Mouse (Mus musculus) hindbrain, postnatal 0 days (tissue): ENCODE results near the gene Cbr2. TPM values are rescaled to one million over a fixed set of nuclear protein-coding genes. Genes with fewer than 3 reads are reported as not detected.

ENCODE experiments used
- ATAC-seq: fragments of 200-750 bp; cut with Nextera tagmentation; 2 replicates; pipeline ENCODE4 v1.8.0; 2017; ENCODE audit warnings: mild to moderate bottlenecking, moderate TSS enrichment, moderate library complexity
- DNase-seq: peaks from one replicate; pipeline ENCODE4 v3.0.0-alpha.2; 2015; ENCODE audit warnings: low spot score
- H3K27ac ChIP-seq: fragments of 300-500 bp; sonication (generic); 2 replicates; pipeline ENCODE4 v1.5.1; 2014; ENCODE audit warnings: mild to moderate bottlenecking
- H3K27me3 ChIP-seq: fragments of 300-500 bp; sonication (generic); 2 replicates; pipeline ENCODE4 v1.6.1; 2014; ENCODE audit warnings: low read length, mixed read lengths; ENCODE audit not compliant: insufficient read depth
- H3K36me3 ChIP-seq: fragments of 300-500 bp; sonication (generic); 2 replicates; pipeline ENCODE4 v1.6.1; 2014; ENCODE audit warnings: low read length, mixed read lengths; ENCODE audit not compliant: insufficient read depth
- H3K4me1 ChIP-seq: fragments of 300-500 bp; sonication (generic); 2 replicates; pipeline ENCODE4 v1.6.1; 2014; ENCODE audit warnings: antibody characterized with exemption, low read length, mixed read lengths; ENCODE audit not compliant: insufficient read depth
- H3K4me2 ChIP-seq: fragments of 300-500 bp; sonication (generic); 2 replicates; pipeline ENCODE4 v1.6.1; 2014; ENCODE audit warnings: low read depth, mild to moderate bottlenecking, low read length, moderate library complexity, mixed read lengths
- H3K4me3 ChIP-seq: fragments of 300-500 bp; sonication (generic); 2 replicates; pipeline ENCODE4 v1.5.1; 2014; ENCODE audit warnings: low read length
- H3K9ac ChIP-seq: fragments of 300-500 bp; sonication (generic); replicated peaks from 2 replicates; pipeline ENCODE4 v1.6.1; 2014; ENCODE audit warnings: mild to moderate bottlenecking, low read length, moderate library complexity, mixed read lengths
- H3K9me3 ChIP-seq: fragments of 300-500 bp; sonication (generic); 2 replicates; pipeline ENCODE4 v1.6.1; 2016; ENCODE audit warnings: low read length, mixed read lengths
- CTCF ChIP-seq: IDR thresholded peaks from 2 replicates; pipeline ENCODE4 v1.5.1; 2016; ENCODE audit warnings: antibody characterized with exemption, control low read depth, low read depth
- WGBS: fragments of 180-500 bp; shearing (Covaris S2); extraction: QIAGEN DNeasy Blood & Tissue Kit; methylation state at CpG from one replicate; pipeline ENCODE4 v1.1.7; 2014; 5-methylcytosine and 5-hydroxymethylcytosine counted together
- polyA plus RNA-seq: library from polyadenylated mRNA; unstranded; fragments of >200 nt; fragmentation: Nextera tagmentation; extraction: Ambion mirVana; gene quantifications from 2 replicates; pipeline ENCODE4 v1.2.1, GENCODE M21; 2015
- total RNA-seq: library from RNA; depleted of rRNA; stranded (reverse); fragments of >200 nt; gene quantifications from 2 replicates; pipeline ENCODE4 v1.2.3, GENCODE M21; 2014; rRNA removed

Cbr2 gene
- total and polyA plus RNA-seq, 2 experiments from 2014 or later = 4.0 to 6.1 TPM

- H3K27me3 ChIP-seq = no peaks in the 10 kb centered on the region
- no peak for DNase-seq
- ATAC-seq = no peak
- H3K36me3 ChIP-seq = peaks cover 22% of the 10 kb centered on the region
- no peak overlapping the region for H3K4me3 ChIP-seq
- H3K9me3 ChIP-seq = no peaks in the 10 kb centered on the region
- 96% methylated on average over 3 of the region's 3 CpGs for WGBS
- H3K4me2 ChIP-seq = no peak overlapping the region
- no peak overlapping the region for H3K9ac ChIP-seq
- H3K4me1 ChIP-seq = no peaks in the 10 kb centered on the region
- TF ChIP-seq CTCF = no peak
- H3K27ac ChIP-seq = no peak overlapping the region
These were observed 48.4 kb downstream of the Cbr2 start for GRCm38 (mm10) chr11:120683536-120683935.

- H3K27ac ChIP-seq = no peak overlapping the region
- no peak for TF ChIP-seq CTCF
- H3K9ac ChIP-seq = no peak overlapping the region
- H3K4me3 ChIP-seq = no peak overlapping the region
- ATAC-seq (no peak), DNase-seq (no peak)
- H3K4me2 ChIP-seq = no peak overlapping the region
- 92% methylated on average over 5 of the region's 5 CpGs for WGBS
- H3K4me1 ChIP-seq = no peaks in the 10 kb centered on the region
- no peaks in the 10 kb centered on the region for H3K9me3 ChIP-seq
- peaks cover 21% of the 10 kb centered on the region for H3K36me3 ChIP-seq
- no peaks in the 10 kb centered on the region for H3K27me3 ChIP-seq
These were observed 49.2 kb downstream of the Cbr2 start for GRCm38 (mm10) chr11:120682683-120683082.

GRCm38 (mm10) chr11:120679909-120680308 lies 52.0 kb downstream of the Cbr2 start:
- 79% methylated on average over 3 of the region's 3 CpGs for WGBS
- no peaks in the 10 kb centered on the region for H3K27me3 ChIP-seq
- H3K9ac ChIP-seq = no peak overlapping the region
- H3K4me3 ChIP-seq = no peak overlapping the region
- H3K27ac ChIP-seq = no peak overlapping the region
- no peaks in the 10 kb centered on the region for H3K9me3 ChIP-seq
- TF ChIP-seq CTCF = peak; percentile 71
- peaks cover 16% of the 10 kb centered on the region for H3K36me3 ChIP-seq
- H3K4me2 ChIP-seq = no peak overlapping the region
- H3K4me1 ChIP-seq = no peaks in the 10 kb centered on the region
- DNase-seq (peak; percentile 27), ATAC-seq (peak; percentile 45; the same call in 1 of the 2 replicates)

Other genes starting within 250 kb of the Cbr2 start
- gene Mrpl12, start 247.5 kb downstream of the Cbr2 start, total RNA-seq = 37.5 and 52.4 TPM in 2 replicates
- gene Mrpl12, start 247.5 kb downstream of the Cbr2 start, polyA plus RNA-seq = 147 and 155 TPM in 2 replicates
- gene Slc25a10, start 240.3 kb downstream of the Cbr2 start, total RNA-seq = 41.3 and 52.5 TPM in 2 replicates
- gene Slc25a10, start 240.3 kb downstream of the Cbr2 start, polyA plus RNA-seq = 28.0 and 28.8 TPM in 2 replicates
- 0.99 and 3.1 TPM in 2 replicates for gene Gcgr, start 201.4 kb downstream of the Cbr2 start, total RNA-seq
- gene Gcgr, start 201.4 kb downstream of the Cbr2 start, polyA plus RNA-seq = 1.0 TPM in 2 replicates
- 144 and 192 TPM in 2 replicates for gene Mcrip1, start 182.4 kb downstream of the Cbr2 start, total RNA-seq
- gene Mcrip1, start 182.4 kb downstream of the Cbr2 start, polyA plus RNA-seq = 250 and 257 TPM in 2 replicates
- not detected in 2 replicates for gene Ppp1r27, start 181.0 kb downstream of the Cbr2 start, total RNA-seq
- not detected in 2 replicates for gene Ppp1r27, start 181.0 kb downstream of the Cbr2 start, polyA plus RNA-seq
- 147 and 174 TPM in 2 replicates for gene P4hb, start 158.9 kb downstream of the Cbr2 start, total RNA-seq
- 222 TPM in 2 replicates for gene P4hb, start 158.9 kb downstream of the Cbr2 start, polyA plus RNA-seq
- gene Arhgdia, start 150.5 kb downstream of the Cbr2 start, total RNA-seq = 252 and 297 TPM in 2 replicates
- gene Arhgdia, start 150.5 kb downstream of the Cbr2 start, polyA plus RNA-seq = 403 and 425 TPM in 2 replicates
- gene Alyref, start 133.7 kb downstream of the Cbr2 start, total RNA-seq = 95.2 and 114 TPM in 2 replicates
- gene Alyref, start 133.7 kb downstream of the Cbr2 start, polyA plus RNA-seq = 185 and 189 TPM in 2 replicates
- gene Anapc11, start 133.7 kb downstream of the Cbr2 start, total RNA-seq = 38.0 and 39.6 TPM in 2 replicates
- gene Anapc11, start 133.7 kb downstream of the Cbr2 start, polyA plus RNA-seq = 198 and 200 TPM in 2 replicates
- 0.78 TPM in 1 of 2 replicates, not detected in the other for gene Npb, start 123.6 kb downstream of the Cbr2 start, total RNA-seq
- 1.8 and 3.0 TPM in 2 replicates for gene Npb, start 123.6 kb downstream of the Cbr2 start, polyA plus RNA-seq
- gene Pcyt2, start 114.2 kb downstream of the Cbr2 start, total RNA-seq = 120 and 142 TPM in 2 replicates
- 125 and 143 TPM in 2 replicates for gene Pcyt2, start 114.2 kb downstream of the Cbr2 start, polyA plus RNA-seq
- gene Sirt7, start 106.9 kb downstream of the Cbr2 start, total RNA-seq = 30.8 and 32.8 TPM in 2 replicates
- 32.3 and 38.3 TPM in 2 replicates for gene Sirt7, start 106.9 kb downstream of the Cbr2 start, polyA plus RNA-seq
- 35.9 and 39.3 TPM in 2 replicates for gene Mafg, start 98.5 kb downstream of the Cbr2 start, total RNA-seq
- gene Mafg, start 98.5 kb downstream of the Cbr2 start, polyA plus RNA-seq = 36.5 and 38.9 TPM in 2 replicates
- 9.0 and 9.3 TPM in 2 replicates for gene Pycr1, start 88.3 kb downstream of the Cbr2 start, total RNA-seq
- 13.2 and 13.8 TPM in 2 replicates for gene Pycr1, start 88.3 kb downstream of the Cbr2 start, polyA plus RNA-seq
- gene Myadml2, start 84.0 kb downstream of the Cbr2 start, total RNA-seq = 1.4 and 1.5 TPM in 2 replicates
- gene Myadml2, start 84.0 kb downstream of the Cbr2 start, polyA plus RNA-seq = 1.3 and 1.5 TPM in 2 replicates
- 6.9 and 10.3 TPM in 2 replicates for gene Notum, start 70.9 kb downstream of the Cbr2 start, total RNA-seq
- 3.0 and 4.1 TPM in 2 replicates for gene Notum, start 70.9 kb downstream of the Cbr2 start, polyA plus RNA-seq
- gene Aspscr1, start 59.1 kb downstream of the Cbr2 start, total RNA-seq = 105 and 130 TPM in 2 replicates
- gene Aspscr1, start 59.1 kb downstream of the Cbr2 start, polyA plus RNA-seq = 143 and 148 TPM in 2 replicates
- 57.6 and 78.6 TPM in 2 replicates for gene Cenpx, start 18.4 kb downstream of the Cbr2 start, total RNA-seq
- 99.7 and 100 TPM in 2 replicates for gene Cenpx, start 18.4 kb downstream of the Cbr2 start, polyA plus RNA-seq
- gene Lrrc45, start 18.2 kb downstream of the Cbr2 start, total RNA-seq = 35.4 and 49.1 TPM in 2 replicates
- gene Lrrc45, start 18.2 kb downstream of the Cbr2 start, polyA plus RNA-seq = 41.7 and 44.3 TPM in 2 replicates
- 669 and 698 TPM in 2 replicates for gene Rac3, start 10.6 kb downstream of the Cbr2 start, total RNA-seq
- gene Rac3, start 10.6 kb downstream of the Cbr2 start, polyA plus RNA-seq = 593 and 639 TPM in 2 replicates
- gene Dcxr, start 4.8 kb downstream of the Cbr2 start, total RNA-seq = 16.1 and 17.6 TPM in 2 replicates
- 20.2 and 21.3 TPM in 2 replicates for gene Dcxr, start 4.8 kb downstream of the Cbr2 start, polyA plus RNA-seq
- gene Hmga1b, start 30.7 kb upstream of the Cbr2 start, total RNA-seq = 0.42 and 1.3 TPM in 2 replicates
- 1.9 and 2.5 TPM in 2 replicates for gene Hmga1b, start 30.7 kb upstream of the Cbr2 start, polyA plus RNA-seq
- 93.6 and 97.0 TPM in 2 replicates for gene Rfng, start 52.1 kb upstream of the Cbr2 start, total RNA-seq
- 94.6 and 107 TPM in 2 replicates for gene Rfng, start 52.1 kb upstream of the Cbr2 start, polyA plus RNA-seq
- gene Gps1, start 52.2 kb upstream of the Cbr2 start, total RNA-seq = 304 and 314 TPM in 2 replicates
- gene Gps1, start 52.2 kb upstream of the Cbr2 start, polyA plus RNA-seq = 234 and 242 TPM in 2 replicates
- gene Dus1l, start 64.3 kb upstream of the Cbr2 start, total RNA-seq = 36.3 and 48.5 TPM in 2 replicates
- 40.4 and 42.2 TPM in 2 replicates for gene Dus1l, start 64.3 kb upstream of the Cbr2 start, polyA plus RNA-seq
- 474 and 499 TPM in 2 replicates for gene Fasn, start 92.4 kb upstream of the Cbr2 start, total RNA-seq
- gene Fasn, start 92.4 kb upstream of the Cbr2 start, polyA plus RNA-seq = 48.9 and 54.4 TPM in 2 replicates
- gene Ccdc57, start 200.8 kb upstream of the Cbr2 start, total RNA-seq = 4.2 and 7.1 TPM in 2 replicates
- gene Ccdc57, start 200.8 kb upstream of the Cbr2 start, polyA plus RNA-seq = 4.8 and 5.6 TPM in 2 replicates
- gene Slc16a3, start 216.4 kb upstream of the Cbr2 start, total RNA-seq = 22.9 and 24.9 TPM in 2 replicates
- 6.4 and 7.8 TPM in 2 replicates for gene Slc16a3, start 216.4 kb upstream of the Cbr2 start, polyA plus RNA-seq